Mouse (Mus musculus) kidney, postnatal 14 days (tissue): ENCODE data around the gene Nomo1.

Source experiments
- DNase-seq: peaks from one replicate; pipeline ENCODE4 v3.0.0; 2022; ENCODE audit warnings: mixed read lengths

Nomo1 gene

DNA sequence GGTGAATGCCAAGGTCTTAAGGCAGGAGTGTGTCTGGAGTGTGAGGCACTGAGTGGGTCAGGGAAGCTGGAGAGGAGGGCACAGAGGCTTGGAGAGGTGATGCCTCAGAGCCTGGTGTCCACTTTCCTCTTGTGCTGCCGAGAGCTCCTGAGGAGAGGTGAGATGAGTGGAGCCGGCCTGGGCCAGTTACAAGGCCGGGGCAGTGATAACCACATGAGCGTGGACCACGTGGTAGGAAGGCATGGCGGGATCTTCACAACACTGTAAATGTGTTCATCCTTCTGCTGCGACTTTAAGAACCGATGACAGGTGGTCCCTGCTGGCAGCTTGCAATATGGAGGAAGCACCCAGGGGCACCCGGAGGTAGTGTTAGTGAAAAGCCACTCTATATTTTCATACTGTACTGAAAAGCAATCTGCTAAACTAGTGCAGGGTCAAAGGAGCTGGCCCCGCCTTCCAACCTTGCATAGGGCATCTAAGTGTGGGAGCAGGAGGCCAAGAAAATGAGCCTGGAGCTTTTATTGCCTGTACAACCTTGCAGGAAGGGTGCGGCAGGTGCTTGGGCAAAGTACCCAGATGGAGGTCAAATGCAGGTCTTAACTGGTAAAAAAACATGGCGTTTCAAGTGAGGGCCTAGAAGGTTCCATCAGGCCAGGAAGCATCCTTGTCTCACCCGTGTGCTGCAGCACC is 14.5 kb downstream of the Nomo1 start:
- DNase-seq, result no peak

DNA sequence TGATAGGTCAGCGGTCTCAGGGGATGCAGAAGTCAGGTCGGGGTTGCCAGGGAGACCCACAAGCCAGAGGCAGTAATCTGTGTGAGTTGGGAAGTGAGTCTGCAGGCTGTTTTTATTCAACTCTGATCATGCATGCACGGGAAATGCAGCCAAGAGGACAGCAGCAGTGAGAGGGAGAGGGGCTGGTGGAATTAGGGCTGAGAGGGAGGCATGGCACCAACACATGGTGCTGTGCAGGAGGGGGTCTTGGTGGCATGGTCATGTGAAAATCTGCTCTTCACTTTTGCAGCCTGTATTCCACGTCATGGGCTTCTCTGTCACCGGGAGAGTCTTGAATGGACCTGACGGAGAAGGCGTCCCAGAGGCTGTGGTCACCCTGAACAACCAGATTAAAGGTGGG is 16.5 kb downstream of the Nomo1 start:
- DNase-seq, result no peak

DNA sequence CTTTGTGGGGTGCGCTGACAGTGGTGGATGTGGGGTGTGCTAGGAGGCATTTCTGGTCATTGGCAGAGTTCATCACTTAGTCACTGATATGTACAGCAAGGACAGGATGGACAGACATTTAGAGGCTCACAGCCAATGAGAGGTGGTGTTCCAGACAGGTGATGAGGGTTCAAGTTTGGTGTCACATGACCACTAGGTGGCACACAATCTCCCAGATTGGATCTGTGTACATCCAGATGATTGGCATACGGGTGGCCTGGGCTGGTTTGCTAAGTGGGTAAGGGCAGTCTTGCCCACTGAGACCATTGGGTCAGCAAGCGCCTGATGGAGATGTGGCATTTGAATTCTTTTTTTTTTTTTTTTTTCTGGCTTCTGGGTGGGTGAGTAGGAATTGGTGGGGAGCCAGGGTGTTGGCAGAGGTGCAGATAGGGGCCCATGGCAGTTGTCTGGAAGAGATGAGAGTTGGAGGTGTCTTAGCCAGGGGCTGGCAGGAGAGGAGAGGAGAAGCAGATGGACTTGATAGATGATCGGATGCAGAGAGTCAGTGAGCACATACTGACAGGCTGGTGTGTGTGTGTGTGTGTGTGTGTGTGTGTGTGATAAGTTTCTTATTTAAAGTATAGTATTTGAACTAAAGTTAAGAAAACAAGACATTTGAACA is 18.8 kb downstream of the Nomo1 start:
- no peak for DNase-seq

DNA sequence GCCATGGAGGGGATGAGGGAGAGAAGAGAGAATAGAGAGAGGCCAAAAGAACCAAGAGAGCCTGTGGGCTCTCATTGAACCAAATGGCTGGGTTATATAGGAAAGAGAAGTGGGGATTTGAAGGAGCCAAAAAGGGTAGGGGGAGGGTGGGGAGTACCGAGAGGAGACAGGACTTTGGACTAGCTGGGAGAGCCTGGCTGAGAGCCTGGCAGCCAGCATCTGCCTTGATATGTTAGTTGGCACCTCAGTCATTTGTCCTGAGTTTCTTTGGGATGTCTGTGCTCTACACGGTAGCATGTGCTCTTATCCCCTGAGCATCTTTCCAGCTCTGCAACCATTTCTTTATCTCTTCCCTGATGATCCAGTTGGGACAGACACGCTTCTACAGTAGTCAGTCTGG is 20.1 kb downstream of the Nomo1 start:
- no peak for DNase-seq

DNA sequence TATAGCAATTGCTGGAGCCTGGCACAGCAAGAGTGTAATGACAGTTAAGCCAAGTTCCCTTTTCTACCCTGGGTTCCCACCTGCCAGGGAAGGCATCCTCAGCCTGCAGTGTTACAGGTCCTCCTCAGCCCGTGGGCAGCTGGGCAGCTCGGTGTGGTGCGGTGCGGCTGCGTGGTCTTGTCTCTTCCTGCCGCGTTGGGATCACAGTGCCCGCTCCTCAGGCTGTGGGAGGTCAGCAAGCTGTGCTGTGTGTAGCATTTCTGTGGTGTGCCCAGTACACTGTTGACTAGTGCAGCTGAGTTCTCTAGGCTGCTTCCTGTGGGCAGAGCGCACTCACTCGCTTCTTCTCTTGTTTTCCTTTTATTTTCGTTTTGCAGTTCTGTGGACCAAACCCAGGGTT is 25.4 kb downstream of the Nomo1 start:
- DNase-seq, result no peak

DNA sequence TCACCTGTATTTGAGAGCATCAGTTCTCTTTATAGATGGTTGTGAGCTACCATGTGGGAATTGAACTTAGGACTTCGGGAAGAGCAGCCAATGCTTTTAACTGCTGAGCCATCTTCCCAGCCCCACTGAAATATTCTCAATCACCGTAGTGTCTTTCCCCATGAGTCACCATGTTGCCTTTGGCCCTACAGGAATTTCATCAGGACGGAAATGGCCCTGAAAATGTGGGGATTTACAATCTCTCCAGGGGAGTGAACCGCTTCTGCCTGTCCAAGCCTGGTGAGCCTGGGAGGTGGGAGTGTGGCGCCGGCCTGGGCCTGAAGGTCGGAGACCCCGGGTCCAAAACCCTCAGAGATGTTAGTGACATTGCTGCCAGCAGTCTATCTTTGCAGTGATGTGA is 27.2 kb downstream of the Nomo1 start:
- no peak for DNase-seq

DNA sequence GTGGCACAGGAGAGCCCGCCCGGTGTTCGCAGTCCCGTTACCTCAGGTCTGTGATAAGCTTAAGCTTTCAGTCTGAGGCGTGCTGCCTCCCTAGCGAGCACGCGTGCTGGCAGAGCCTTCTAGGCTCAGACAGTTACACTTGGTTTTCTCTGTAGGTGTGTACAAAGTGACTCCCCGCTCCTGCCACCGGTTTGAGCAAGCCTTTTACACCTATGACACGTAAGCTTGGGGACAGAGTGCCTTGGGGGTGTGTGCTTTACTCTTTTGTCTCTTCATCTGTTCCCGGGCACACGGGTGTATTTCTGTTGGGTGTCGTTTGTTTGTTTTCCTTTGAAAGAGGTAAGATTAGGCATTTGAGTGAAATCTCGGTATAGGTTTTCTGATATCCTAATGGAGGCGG is 28.1 kb downstream of the Nomo1 start:
- DNase-seq, result no peak

DNA sequence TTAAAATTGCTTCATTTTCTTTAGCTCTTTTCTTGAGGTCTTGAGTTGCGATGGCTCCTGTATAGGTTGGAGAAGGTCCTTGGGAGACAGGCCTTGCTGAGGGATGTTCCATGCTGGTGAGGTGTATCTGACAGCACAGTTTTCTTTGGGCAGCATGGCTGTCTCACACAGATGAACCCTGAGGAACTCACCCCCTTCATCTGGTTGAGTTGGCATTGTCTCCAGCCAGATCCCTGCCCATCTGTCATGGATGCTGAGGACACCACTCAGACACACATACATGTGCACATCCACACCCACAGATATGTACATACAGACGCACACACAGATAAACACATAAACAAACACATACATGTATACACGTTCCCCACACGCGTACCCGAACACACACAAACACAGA is 29.8 kb downstream of the Nomo1 start:
- no peak for DNase-seq

DNA sequence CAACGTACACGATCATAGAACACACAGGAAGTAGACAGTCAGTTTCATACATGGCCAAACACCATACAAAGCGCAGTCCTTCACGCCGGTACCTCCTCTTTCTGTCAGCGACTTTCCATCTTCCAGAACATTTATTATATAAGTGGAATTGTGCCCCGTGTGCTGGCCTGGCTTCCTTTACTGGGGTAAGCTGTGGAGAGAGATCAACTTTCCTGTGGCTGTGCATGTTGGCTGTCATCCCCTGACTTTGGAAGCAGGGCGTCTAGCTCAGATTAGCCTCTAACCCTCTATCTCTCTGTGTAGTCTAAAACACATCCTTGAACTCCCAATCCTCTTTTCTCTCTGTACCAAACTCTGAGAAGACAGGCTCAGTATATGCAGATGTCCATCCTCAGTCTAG is 35.3 kb downstream of the Nomo1 start:
- no peak for DNase-seq

DNA sequence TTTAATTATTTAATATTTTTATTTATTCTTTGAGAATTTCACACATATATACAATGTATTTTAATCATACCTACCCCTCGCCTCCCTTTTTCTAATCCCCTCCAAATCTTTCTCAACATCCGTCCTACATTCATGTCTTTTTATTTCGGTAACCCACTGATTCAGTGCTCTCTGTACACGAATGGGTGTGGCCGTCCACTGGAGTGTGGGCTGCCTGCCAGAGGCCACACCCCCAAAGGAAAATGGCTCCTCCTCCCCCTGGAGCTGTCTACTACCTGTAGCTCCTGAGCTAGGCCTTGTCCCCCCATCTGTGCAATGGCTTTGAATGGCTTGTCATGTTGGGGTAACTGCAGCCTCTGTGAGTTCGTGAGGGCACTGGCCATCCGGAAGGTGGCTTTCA is 43.3 kb downstream of the Nomo1 start:
- no peak for DNase-seq

DNA sequence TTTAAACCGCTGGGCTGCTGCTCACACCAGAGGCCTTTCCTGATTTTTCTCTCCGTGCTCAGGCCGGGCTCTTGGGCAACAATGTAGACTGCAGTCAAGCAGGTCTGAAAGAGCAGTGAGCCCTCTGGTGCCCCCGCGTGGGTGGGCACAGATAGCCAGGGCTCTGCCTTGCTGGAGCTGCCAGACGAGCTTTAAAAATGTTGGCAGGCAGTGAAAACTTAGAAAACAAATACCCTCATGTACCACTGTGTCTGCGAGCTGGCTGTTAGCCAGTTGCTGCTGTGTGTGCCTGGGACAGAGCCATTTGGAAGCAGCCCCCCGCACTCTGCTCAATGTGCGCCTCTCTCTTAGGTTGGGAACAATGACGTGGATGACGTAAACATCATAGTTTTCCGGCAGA is 44.2 kb downstream of the Nomo1 start:
- DNase-seq, result no peak

DNA sequence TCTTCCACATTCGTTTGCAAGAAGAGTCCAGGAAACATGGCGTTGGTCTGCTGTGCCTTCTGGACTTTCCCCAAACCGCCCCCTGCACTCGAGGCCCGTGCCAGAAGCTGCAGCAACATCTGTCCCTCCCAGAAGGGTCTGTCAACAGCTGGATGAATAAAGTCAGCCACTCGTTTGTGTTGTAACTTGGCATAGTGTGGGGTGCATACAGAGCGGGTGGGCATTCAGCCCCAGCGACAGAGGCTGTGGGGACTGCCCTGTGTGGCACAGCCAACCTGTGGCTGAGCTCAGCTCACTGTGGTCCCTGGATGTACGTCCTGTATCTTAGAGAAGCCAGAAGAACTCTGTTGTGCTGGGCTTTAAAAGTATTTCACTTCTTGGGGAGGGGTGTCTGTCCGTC is 50.5 kb downstream of the Nomo1 start:
- DNase-seq, result no peak

DNA sequence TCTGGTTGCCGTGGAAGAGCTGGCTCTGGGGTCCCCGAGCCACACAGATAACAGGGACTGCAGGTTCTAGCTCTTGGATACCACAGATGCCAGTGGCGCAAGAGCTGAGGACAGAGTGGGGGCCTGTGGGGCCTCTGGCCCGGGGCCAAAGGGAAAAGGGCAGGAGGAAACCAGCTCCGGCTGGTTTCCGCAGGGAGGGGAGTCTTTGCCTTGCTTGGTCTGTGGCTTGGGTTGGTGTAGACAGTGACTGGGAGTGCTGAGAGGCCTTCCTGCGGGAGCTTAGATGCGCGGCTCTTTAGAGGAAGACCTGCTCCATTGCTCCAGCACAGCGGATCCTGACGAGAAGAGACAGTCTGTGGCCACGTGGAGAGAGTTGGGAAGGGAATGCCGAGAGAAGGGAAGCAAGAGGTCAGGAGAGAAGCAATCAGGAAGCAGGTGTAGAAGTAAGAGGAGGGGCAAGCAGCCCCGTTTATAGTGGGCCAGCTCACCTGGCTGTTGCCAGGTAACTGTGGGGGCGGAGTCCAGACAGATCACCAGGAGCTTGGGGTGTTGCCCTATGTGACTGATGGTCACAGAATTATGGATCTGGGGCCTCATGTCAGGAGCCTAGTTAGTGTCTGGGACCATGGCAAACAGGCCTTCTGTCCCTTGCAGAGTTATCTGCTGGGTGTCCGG is 51.5 kb downstream of the Nomo1 start:
- DNase-seq, result peak; percentile 63

DNA sequence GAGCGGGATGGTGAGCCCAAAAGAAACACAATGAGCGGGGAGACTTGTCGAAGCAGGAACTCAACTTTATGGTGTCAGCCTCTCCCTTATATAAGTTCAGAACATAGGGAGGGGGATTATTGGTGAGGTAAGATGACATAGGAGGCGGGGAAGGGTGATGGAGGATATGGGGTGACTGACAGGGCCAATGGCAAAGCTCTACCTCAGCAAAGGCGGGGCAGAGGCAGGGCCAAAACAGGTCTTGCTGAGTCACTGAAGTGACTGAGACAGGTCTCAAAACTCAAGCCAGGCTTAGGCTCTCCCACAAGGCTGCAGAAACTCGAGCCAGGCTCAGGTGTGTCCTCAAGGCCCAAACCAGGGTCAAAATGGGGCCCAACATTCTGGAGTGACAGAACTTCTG is 52.9 kb downstream of the Nomo1 start:
- no peak for DNase-seq

DNA sequence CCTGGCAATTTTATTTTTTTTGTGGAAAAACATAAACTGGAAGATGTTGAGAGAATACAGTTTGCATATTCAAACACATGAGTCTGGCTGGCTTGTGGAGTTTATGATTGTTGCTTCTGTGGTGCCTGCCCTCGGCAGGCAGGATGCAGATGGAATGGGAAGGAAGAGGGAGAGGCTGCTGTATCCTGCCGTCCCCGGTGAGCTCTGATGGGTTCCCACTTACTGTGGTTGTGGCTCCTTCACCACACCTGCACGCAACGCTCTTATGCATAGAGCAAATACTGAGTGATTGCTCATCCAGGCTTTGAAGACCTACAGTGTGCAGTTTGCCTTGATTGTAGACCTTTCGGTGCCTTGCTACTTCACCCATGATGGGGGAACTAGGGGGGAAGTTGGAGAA is 54.7 kb downstream of the Nomo1 start:
- no peak for DNase-seq

DNA sequence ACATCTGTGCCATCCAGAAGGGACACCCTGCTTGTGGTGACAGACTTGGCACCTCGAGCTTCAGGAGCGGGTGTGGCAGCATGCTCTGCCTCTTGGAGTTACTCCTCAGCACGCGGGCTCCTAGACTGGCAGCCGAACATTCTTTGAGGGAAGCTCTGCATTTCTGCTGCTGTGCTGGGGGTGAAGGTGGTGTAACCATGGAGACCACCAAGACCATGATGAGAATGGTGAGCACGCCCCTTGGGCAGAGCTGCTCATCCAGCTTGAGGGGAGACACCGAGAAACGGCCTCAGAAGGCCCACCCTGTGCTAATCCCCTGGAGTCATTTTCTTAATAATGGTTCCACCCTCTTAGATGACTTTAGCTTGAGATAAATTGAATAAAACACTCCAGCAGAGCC is 59.3 kb downstream of the Nomo1 start:
- no peak for DNase-seq

DNA sequence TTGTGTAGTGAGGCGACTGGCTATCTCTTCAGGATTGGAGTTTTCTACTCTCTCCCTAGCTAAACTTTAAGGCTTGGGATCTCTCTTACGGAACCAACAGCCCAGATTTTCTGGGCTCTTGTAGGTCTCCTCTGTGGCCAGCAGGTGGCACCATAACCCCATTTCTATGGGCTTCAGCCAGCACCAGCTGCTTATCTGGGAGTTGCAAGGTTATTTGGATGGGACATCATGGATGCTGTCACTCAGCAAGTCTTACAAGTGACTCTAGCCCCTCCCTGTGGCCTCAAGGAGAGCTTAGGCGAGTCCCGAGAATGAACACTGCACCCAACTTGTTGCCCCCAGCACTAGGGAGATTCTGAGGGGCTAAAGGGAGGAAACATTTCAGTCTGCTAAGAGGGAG is 62.6 kb downstream of the Nomo1 start:
- DNase-seq, result peak; percentile 67

DNA sequence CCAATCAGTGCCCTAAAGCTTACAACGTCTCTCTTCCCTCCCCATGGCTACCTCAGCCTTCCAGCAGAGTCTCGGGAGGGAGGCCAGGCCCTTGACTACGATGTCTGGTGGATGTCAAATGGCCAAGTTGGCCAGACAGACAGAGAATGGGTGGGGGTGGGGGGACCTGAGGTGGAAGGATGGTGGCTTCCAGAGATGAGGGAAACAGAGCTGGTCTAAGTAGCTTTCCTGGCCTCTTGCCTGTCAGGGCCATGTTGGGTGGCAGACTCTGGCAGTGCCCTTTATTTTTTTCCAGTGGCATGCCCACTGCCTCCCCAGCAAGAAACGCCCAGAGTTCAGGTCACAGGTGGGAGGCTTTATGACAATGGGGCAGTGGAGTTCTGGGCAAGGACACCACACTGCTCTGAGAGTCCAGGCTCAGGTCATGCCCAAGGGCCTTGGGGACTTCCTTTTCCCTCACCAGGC is 63.9 kb downstream of the Nomo1 start:
- no peak for DNase-seq

DNA sequence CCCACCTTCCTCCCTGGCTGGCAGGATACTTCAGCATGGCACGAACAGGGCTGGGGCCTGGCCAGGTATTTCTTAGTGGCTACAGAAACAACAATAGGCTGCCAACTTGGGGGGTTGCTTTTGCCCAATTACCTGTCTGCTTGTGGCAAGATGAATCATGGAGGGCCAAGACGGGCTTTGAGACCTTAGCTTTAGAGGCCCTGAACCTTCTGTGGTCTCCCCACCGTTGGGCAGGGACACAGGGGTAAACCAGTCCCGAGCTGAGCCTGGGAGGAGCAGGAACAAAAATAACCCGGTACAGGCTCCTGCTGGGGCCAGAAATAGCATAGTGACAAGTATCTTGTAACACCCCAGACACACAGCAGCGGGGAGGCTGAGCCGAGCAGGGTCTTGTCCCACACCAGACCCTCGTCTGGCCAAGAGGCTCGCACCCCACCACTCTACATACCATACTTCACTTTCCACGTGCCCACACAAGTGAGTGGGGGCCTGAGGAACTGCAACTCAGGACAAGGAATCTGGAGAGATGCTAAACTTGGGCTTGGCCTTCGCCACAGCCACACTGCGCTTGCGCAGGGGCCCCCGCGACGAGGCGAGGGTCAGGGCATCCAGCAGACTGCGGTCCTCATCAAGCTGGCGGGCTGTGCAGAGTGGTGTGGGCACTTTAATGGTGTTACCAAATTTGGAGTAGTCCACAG is 64.9 kb downstream of the Nomo1 start:
- DNase-seq, result no peak

DNA sequence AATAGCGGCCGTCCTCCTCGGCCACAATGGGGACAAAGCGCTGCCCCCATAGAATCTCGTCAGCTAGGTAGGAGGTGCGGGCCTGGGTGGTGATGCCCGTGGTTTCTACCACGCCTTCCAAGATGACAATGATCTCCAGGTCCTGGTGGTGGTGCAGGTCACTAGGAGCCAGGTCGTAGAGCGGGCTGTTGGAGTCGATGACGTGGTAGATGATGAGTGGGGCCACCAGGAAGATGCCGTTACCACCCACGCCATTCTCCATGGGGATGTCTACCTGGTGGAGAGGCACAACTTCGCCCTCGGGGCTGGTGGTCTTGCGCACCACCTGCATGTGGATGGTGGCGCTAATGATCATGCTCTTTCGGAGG is 65.4 kb downstream of the Nomo1 start:
- no peak for DNase-seq

DNA sequence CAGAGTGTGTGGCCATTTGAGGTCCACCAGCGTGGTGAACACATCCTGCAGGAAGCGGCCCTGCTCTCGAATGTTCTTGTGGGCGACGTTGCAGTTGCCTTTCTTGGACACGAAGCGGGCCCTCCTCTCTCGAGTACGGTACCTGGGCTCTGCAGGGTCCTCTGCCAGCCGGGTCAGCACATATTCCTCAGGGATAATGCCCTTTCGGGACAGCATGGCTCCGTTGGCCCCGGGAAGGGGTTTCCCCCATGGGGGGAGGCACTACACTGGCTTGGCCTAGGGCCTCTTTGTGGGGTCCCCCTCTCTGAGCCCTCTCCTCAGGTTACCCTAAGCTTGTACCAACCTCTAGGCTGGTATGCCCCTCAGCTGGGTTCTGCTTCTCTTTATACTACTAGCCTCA is 66.2 kb downstream of the Nomo1 start:
- DNase-seq, result no peak

DNA sequence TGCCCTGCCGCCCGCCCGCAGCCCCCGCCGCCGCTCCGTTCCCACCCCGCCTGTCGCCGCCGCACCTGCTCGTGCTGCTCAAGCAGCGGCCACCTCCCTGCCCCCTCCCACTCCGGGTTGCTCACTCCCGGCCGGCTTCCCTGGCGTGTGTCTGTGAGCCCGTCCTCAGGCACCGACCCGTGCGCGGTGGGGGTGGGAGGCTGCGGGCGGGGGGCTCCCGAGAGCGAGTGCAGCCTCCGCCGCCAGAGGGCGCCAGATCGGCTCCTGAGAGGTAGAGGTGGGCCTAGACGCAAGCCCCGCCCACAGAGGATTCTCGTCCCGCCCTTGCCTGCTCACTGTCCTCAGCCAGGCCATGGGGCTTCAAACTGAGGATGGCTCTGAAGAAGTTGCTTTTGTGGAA is 67.1 kb downstream of the Nomo1 start, which contains the start of gene Kcnj11:
Kcnj11 (minus strand) TSS at position 202 of the 400 bp plus-strand sequence.
- peak; percentile 85 for DNase-seq

DNA sequence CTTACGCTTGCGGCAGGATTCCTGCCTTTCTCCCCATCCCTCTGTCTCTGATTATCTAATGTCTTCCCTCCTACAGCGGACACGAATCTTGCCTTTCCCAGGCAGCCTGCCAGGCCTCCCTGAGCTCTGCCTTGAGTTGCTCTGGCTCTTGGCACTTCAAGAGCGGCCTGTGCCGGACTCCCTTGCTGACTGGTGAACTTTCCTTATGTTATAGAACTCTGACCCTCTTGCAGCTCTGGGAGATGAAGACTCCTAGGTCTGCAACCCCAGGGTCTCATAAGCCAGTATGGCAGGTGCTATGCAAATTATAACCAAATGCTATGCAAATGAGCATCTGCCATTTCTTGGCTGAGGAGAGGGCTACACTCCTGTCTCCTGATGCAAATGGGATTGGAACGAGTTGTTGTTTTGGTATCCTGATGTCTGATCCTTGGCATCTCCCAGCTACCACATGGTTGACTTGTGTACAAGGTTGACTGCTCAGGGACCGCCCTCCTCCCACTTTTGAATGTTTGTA is 69.6 kb downstream of the Nomo1 start:
- DNase-seq, result no peak
